ENCODE assay signal across 32 mouse cellular contexts in the genomic region with DNA sequence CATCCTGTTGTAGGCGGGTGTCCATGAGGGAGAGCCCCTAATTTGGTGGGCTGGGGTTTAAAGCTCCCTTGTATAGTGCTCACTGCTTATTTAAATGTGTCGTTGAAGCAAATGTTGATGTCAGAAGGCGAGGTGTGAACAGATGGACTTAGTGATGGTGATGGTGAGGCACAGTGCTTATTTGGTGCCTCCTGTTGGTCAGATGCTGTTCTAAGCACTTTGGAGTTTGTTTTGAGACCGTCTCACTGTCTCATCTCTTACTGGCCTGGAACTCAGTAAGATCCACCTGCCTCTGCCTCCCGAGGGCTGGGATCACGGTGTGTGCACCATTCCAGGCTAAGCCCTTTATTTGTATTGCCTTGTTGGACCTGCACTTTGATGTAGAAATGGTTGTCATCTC. TPM values are rescaled to one million over a fixed set of nuclear protein-coding genes. Genes with fewer than 3 reads are reported as not detected.
DNase-seq lines count a peak whose midpoint lies in the region; ATAC-seq and TF ChIP-seq lines count a peak whose summit lies in the region.
"Had no signal": no experiment of that assay in that cellular context is flagged by ENCODE, and none has a peak within 500 bp of the region (broad histone marks: within the 10 kb centered on the region; RNA-seq: fewer than 3 reads in every experiment).

No protein-coding gene starts in this region.

- H3K4me1 ChIP-seq in limb, embryonic 13.5 days = peaks cover 5% of the 10 kb centered on the region; the same call in 1 of the 2 replicates
- H3K4me1 ChIP-seq in limb, embryonic 10.5 days = peaks cover 5% of the 10 kb centered on the region
- H3K4me1 ChIP-seq in brown adipose tissue, adult 24 weeks (ENCODE audit: control insufficient read depth, insufficient read depth, insufficient read length, low read length) = peaks cover 22% of the 10 kb centered on the region
- H3K4me1 ChIP-seq: neural tube, embryonic 12.5 days had no signal

- intact Hi-C loops in gastrocnemius, adult 2 months (cut with DNase I) = no loop called here

- H3K4me2 ChIP-seq in limb, embryonic 13.5 days (replicated peaks) = no peak overlapping the region
- H3K4me2 ChIP-seq: embryonic facial prominence, embryonic 13.5 days; heart, embryonic 12.5 days; hindbrain, embryonic 13.5 days; kidney, embryonic 15.5 days; liver, embryonic 15.5 days; midbrain, embryonic 12.5 days; neural tube, embryonic 12.5 days had no signal

- TF ChIP-seq CTCF in gastrocnemius, adult 2 months (IDR thresholded peaks at IDR 0.05) = peak; percentile 6; the same call in 1 of the 2 replicates

- 73% methylated on average over 6 of the region's 6 CpGs for WGBS in limb, embryonic 13.5 days
- WGBS in limb, embryonic 10.5 days = 80% methylated on average over 6 of the region's 6 CpGs

- no peaks in the 10 kb centered on the region for H3K9me3 ChIP-seq in limb, embryonic 13.5 days
- no peaks in the 10 kb centered on the region for H3K9me3 ChIP-seq in limb, embryonic 10.5 days (replicated peaks)
- H3K9me3 ChIP-seq: embryonic facial prominence, embryonic 13.5 days; forebrain, embryonic 10.5 days; G1E; heart, embryonic 12.5 days; hindbrain, embryonic 13.5 days; kidney, embryonic 15.5 days; liver, embryonic 15.5 days; megakaryocyte, embryonic 14.5 days; midbrain, embryonic 12.5 days; neural tube, embryonic 12.5 days had no signal

- 0 out of 2 replicates have a peak, but pooled peaks have one; percentile 15 for ATAC-seq in limb, embryonic 13.5 days (ENCODE audit: low FRiP score, low read depth)
- ATAC-seq: forebrain, postnatal 0 days had no signal

- no peak overlapping the region for H3K27ac ChIP-seq in gastrocnemius, adult 2 months
- no peak overlapping the region for H3K27ac ChIP-seq in limb, embryonic 13.5 days
- H3K27ac ChIP-seq in limb, embryonic 10.5 days = no peak overlapping the region
- peak overlapping the region; percentile 52; the same call in 1 of the 2 replicates for H3K27ac ChIP-seq in brown adipose tissue, adult 24 weeks (replicated peaks; ENCODE audit: low read depth, low read length)
- H3K27ac ChIP-seq: embryonic facial prominence, embryonic 13.5 days; forebrain, embryonic 10.5 days; hindbrain, embryonic 13.5 days; kidney, embryonic 15.5 days; liver, embryonic 15.5 days; midbrain, embryonic 12.5 days; neural tube, embryonic 12.5 days had no signal

- no peak overlapping the region for H3K4me3 ChIP-seq in gastrocnemius, adult 2 months
- H3K4me3 ChIP-seq in limb, embryonic 13.5 days = no peak overlapping the region
- no peak overlapping the region for H3K4me3 ChIP-seq in limb, embryonic 10.5 days
- H3K4me3 ChIP-seq in brown adipose tissue, adult 24 weeks (ENCODE audit: insufficient read depth, low read depth, low read length) = no peak overlapping the region
- H3K4me3 ChIP-seq: embryonic facial prominence, embryonic 13.5 days; forebrain, embryonic 10.5 days; heart, embryonic 12.5 days; hindbrain, embryonic 13.5 days; kidney, embryonic 15.5 days; liver, embryonic 15.5 days; megakaryocyte, embryonic 14.5 days; midbrain, embryonic 12.5 days; myocyte; neural tube, embryonic 12.5 days had no signal

- H3K36me3 ChIP-seq in limb, embryonic 13.5 days = no peaks in the 10 kb centered on the region
- no peaks in the 10 kb centered on the region for H3K36me3 ChIP-seq in limb, embryonic 10.5 days
- H3K36me3 ChIP-seq: embryonic facial prominence, embryonic 13.5 days; forebrain, embryonic 10.5 days; G1E; heart, embryonic 12.5 days; hindbrain, embryonic 13.5 days; liver, embryonic 15.5 days; midbrain, embryonic 12.5 days; neural tube, embryonic 12.5 days had no signal

- H3K27me3 ChIP-seq in limb, embryonic 13.5 days = no peaks in the 10 kb centered on the region
- H3K27me3 ChIP-seq in limb, embryonic 10.5 days (ENCODE audit: low read depth, poor library complexity, severe bottlenecking) = no peaks in the 10 kb centered on the region
- H3K27me3 ChIP-seq: embryonic facial prominence, embryonic 13.5 days; heart, embryonic 12.5 days; hindbrain, embryonic 13.5 days; kidney, embryonic 15.5 days; liver, embryonic 15.5 days; megakaryocyte, embryonic 14.5 days; midbrain, embryonic 12.5 days; neural tube, embryonic 12.5 days had no signal

- H3K9ac ChIP-seq in limb, embryonic 13.5 days = no peak overlapping the region
- H3K9ac ChIP-seq: embryonic facial prominence, embryonic 13.5 days; forebrain, postnatal 0 days; heart, embryonic 12.5 days; hindbrain, embryonic 13.5 days; kidney, embryonic 15.5 days; liver, embryonic 15.5 days; midbrain, embryonic 12.5 days; neural tube, embryonic 12.5 days had no signal

- no peak for DNase-seq in gastrocnemius, adult 2 months
- no peak for DNase-seq in gastrocnemius, postnatal 4 days (ENCODE audit: low spot score in 2 of 2)
- no peak for DNase-seq in limb, embryonic 10.5 days (ENCODE audit: low spot score)
- DNase-seq in 416B (ENCODE audit: low read depth) = peak; percentile 39
- DNase-seq in layer of hippocampus, postnatal 36 days = no peak
- DNase-seq: adrenal gland, postnatal 14 days; cerebellum, adult 11-12 months; cerebellum, postnatal 10 days; forebrain, postnatal 0 days; gastrocnemius, postnatal 14 days; heart, postnatal 4 days; kidney, adult 11 months; kidney, postnatal 36 days; lung, postnatal 4 days; right cerebral cortex, adult 18-20 months; right cerebral cortex, postnatal 4 days; thymus, adult 2 months; thymus, postnatal 36 days had no signal

RNA-seq across cellular contexts. Expression of gene F11r, which starts 17.6 kb away (rescaled TPM):
- 1 to 10 TPM; 4.2 to 6.0 TPM for total RNA-seq in gastrocnemius, adult 2 months (2021)
- total RNA-seq in gastrocnemius, postnatal 4 days (2021) = 10 to 100 TPM; 15.0 to 16.4 TPM
- 40.4 and 40.6 TPM in 2 replicates for polyA plus RNA-seq in limb, embryonic 13.5 days (2015; fragmentation: Nextera tagmentation; extraction: Ambion mirVana)
- 34.7 and 38.2 TPM in 2 replicates for polyA plus RNA-seq in limb, embryonic 10.5 days (2016; fragmentation: Nextera tagmentation; extraction: Ambion mirVana)
- 42.9 and 45.1 TPM in 2 replicates for polyA plus RNA-seq in brown adipose tissue, adult 24 weeks (2012; ENCODE audit: insufficient read depth, insufficient read length, missing spikeins)
- total RNA-seq in layer of hippocampus, postnatal 36 days (2021) = 1 to 10 TPM; 5.0 to 6.6 TPM
- polyA plus RNA-seq: G1E had no signal

RNA-seq across cellular contexts. Expression of gene Tstd1, which starts 36.3 kb away (rescaled TPM):
- under 1 TPM; 0.84 to 0.92 TPM for total RNA-seq in gastrocnemius, adult 2 months (2021)
- 1 to 10 TPM; 1.1 to 1.3 TPM for total RNA-seq in gastrocnemius, postnatal 4 days (2021)
- 7.3 and 9.0 TPM in 2 replicates for polyA plus RNA-seq in limb, embryonic 13.5 days (2015; fragmentation: Nextera tagmentation; extraction: Ambion mirVana)
- 6.2 and 7.5 TPM in 2 replicates for polyA plus RNA-seq in limb, embryonic 10.5 days (2016; fragmentation: Nextera tagmentation; extraction: Ambion mirVana)
- polyA plus RNA-seq in brown adipose tissue, adult 24 weeks (2012; ENCODE audit: insufficient read depth, insufficient read length, missing spikeins) = not detected in 2 replicates
- total RNA-seq in layer of hippocampus, postnatal 36 days (2021) = 1 to 10 TPM; 4.1 to 5.9 TPM
- total RNA-seq: midbrain, postnatal 0 days had no signal

RNA-seq across cellular contexts. Expression of gene Usf1, which starts 43.8 kb away (rescaled TPM):
- total RNA-seq in gastrocnemius, adult 2 months (2021) = 10 to 100 TPM; 29.9 to 36.8 TPM
- total RNA-seq in gastrocnemius, postnatal 4 days (2021) = 10 to 100 TPM; 43.9 to 48.4 TPM
- polyA plus RNA-seq in limb, embryonic 13.5 days (2015; fragmentation: Nextera tagmentation; extraction: Ambion mirVana) = 102 and 118 TPM in 2 replicates
- polyA plus RNA-seq in limb, embryonic 10.5 days (2016; fragmentation: Nextera tagmentation; extraction: Ambion mirVana) = 119 and 127 TPM in 2 replicates
- polyA plus RNA-seq in brown adipose tissue, adult 24 weeks (2012; ENCODE audit: insufficient read depth, insufficient read length, missing spikeins) = 13.1 and 18.2 TPM in 2 replicates
- total RNA-seq in layer of hippocampus, postnatal 36 days (2021) = 100 to 1,000 TPM; 114 to 132 TPM

RNA-seq across cellular contexts. Expression of gene Alyref2, which starts 48.4 kb away (rescaled TPM):
- total RNA-seq in gastrocnemius, adult 2 months (2021) = 1 to 10 TPM; 1.3 to 1.7 TPM
- total RNA-seq in gastrocnemius, postnatal 4 days (2021) = 1 to 10 TPM; 3.7 to 4.2 TPM
- 15.8 and 16.4 TPM in 2 replicates for polyA plus RNA-seq in limb, embryonic 13.5 days (2015; fragmentation: Nextera tagmentation; extraction: Ambion mirVana)
- polyA plus RNA-seq in limb, embryonic 10.5 days (2016; fragmentation: Nextera tagmentation; extraction: Ambion mirVana) = 6.5 and 8.6 TPM in 2 replicates
- 2.7 and 3.0 TPM in 2 replicates for polyA plus RNA-seq in brown adipose tissue, adult 24 weeks (2012; ENCODE audit: insufficient read depth, insufficient read length, missing spikeins)
- 1 to 10 TPM; 6.8 to 7.1 TPM for total RNA-seq in layer of hippocampus, postnatal 36 days (2021)
